Mouse (Mus musculus) kidney, adult 2 months (tissue): ENCODE data around the gene Grk6.

ENCODE experiments used
- CTCF ChIP-seq: fragments of 200-500 bp; conservative IDR thresholded peaks from 2 replicates; pipeline ENCODE4 v1.5.1; 2011; ENCODE audit warnings: low read depth, mild to moderate bottlenecking, control low read depth, low read length, moderate library complexity, mixed read lengths; ENCODE audit not compliant: insufficient read depth, insufficient read length
- POLR2A ChIP-seq: fragments of 200-500 bp; IDR thresholded peaks from one replicate; pipeline ENCODE4 v1.6.1; 2011; ENCODE audit warnings: low read depth, low read length, control low read depth

DNA sequence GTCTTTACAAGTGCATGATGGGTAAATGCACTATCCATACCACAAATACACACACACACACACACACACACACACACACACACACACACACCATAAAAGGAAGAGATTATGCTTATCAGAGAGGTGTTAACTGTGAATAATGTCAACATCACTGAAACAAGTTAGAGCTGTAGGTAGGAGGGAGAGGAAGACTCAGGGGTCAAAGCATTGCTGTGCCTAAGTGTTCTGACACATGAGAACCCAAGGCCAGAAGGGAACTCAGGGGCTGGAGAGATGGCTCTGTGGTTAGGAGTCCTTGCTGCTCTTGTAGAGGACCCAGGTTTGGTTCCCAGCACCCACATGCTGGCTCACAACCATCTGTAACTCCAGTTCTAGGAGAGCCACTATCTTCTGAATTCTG lies 35.1 kb downstream of the Grk6 start:
- TF ChIP-seq CTCF (no peak), POLR2A (no peak)
